Mouse (Mus musculus) large intestine, adult 2 months (tissue): ENCODE data around the gene Gm10518. TPM values are rescaled to one million over a fixed set of nuclear protein-coding genes. Genes with fewer than 3 reads are reported as not detected.
A peak's percentile ranks its signal among the peaks of the same experiment; 100 is the strongest.
"Not testable (repeated sequence)": the region's sequence is repeated elsewhere in the genome, so short reads cannot be mapped to it uniquely, and the experiment has no call there.

Source experiments
- DNase-seq: peaks from one replicate; pipeline ENCODE4 v3.0.0-alpha.2; 2012; ENCODE audit warnings: low read depth, low spot score
- WGBS: fragments of 180-500 bp; shearing (Covaris S2); methylation state at CpG from one replicate; pipeline ENCODE4 v1.1.7; 2018; 5-methylcytosine and 5-hydroxymethylcytosine counted together
- polyA plus RNA-seq: library from polyadenylated mRNA; depleted of rRNA; stranded (reverse); fragments of >200 nt; gene quantifications from 2 replicates; pipeline ENCODE4 v1.2.3, GENCODE M21; 2012; rRNA removed

Gene Gm10518
- polyA plus RNA-seq = not detected in 2 replicates

DNA sequence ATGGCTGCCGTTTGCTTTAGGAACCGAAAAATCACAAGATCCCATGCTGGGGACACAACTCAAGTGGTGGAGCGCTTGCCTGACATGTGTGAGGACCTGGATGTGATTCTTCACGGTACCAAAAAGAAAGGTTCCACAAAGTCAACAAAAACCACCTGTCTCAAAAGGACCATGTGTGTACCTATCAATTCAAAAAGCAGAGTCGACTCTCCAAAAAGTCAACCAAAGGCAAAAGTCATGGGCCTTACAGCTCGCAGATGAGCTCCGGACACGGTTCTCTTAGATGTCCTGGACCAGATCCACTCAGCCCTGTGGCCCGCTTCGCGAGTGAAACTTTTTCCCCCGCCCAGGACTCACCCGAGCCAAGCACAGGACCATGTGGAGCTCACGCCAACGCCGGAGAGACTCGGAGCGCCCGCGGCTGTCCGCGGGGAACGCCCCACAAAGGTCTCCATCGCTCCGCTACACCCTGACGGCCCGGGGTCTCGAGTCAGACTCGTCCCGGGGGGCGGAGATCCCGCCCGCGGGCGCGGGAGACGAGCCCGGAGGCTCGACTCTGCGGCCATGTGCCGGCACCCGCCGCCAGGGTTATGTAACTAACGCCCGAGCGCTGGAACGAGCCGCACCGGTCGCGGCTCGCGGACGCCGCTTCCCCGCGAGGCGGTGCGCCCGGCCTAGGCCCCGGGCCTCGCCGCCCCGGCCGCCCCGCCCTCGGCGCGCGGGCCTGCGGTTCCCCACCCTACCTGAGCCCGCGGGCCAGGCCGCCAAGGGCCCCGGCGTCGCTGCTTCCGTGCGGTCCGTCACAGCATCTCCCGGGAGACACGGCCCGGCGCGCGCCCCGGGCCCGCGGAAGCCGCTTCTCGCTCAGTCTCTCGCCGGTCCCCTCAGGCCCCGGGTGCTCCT lies at the start of gene Gm10518:
TSS of gene Gm10518 (plus strand) at position 767 of the 903 bp plus-strand sequence.
- WGBS = under 1% methylated on average over 94 of the region's 94 CpGs

DNA sequence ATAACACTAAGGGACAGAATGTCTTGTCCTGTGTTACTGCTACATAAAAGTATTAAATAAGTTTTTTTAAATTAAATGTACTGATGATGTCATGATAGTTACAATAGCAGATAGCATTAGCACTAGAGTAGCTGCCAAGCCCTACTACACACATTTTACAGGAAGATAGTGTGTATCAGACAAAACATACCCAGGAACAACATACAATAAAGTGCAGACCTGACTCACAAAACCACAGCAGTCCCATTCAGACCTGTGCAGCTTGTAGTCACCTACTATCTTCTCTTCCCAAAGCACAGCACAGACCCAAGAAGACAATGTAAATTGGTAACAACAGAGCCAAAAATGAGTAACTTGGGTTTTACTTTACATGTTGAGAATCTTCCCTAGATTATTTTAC lies 46.7 kb upstream of the Gm10518 start:
- DNase-seq = no peak

More for the DNA sequence above, at the start of gene Gm10518:
- DNase-seq = no peak

- no peak for DNase-seq
- WGBS = 94% methylated on average over 5 of the region's 5 CpGs
These were observed 43.1 kb upstream of the Gm10518 start for GRCm38 (mm10) chr1:179760086-179760485.

DNA sequence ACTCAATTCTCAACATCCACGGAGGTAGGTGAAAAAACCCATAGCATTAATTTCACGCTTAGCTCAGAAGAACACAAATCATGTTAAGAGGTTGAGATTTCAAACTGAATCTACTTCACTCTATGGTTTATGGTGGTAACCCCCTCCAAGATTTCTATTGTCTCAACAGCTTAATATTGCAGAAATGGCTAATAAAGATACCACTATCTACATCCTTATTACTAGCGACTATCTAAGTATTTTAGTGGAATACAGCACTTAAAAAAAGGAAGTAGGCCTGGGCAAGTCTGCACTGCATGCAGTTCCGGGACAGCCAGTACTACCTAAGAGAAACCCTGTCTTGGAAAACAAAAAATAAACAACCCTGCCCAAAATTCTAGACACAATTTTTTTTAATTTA lies 42.6 kb upstream of the Gm10518 start:
- 90% methylated on average over 4 of the region's 4 CpGs for WGBS
- no peak for DNase-seq

DNA sequence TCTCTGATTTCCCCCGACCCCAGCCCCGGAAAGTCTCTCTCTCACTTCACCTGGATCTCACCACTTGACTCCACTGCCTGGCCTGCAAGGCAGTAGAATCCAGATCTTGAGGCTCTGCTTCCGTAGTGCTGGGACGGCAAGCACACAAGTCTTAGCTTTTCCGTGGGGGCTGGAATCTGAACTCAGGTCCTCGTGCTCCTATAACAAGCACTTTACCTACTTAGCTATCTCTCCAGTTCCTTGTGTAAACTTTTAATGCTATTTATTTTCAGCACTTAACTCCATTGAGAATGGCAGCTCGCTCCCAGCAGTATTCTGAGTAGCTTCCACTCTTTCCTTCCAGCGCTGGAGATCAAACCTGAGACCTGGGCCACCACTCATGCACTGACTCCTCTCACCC lies 26.3 kb upstream of the Gm10518 start:
- no peak for DNase-seq
- WGBS = 91% methylated on average over 8 of the region's 8 CpGs

DNA sequence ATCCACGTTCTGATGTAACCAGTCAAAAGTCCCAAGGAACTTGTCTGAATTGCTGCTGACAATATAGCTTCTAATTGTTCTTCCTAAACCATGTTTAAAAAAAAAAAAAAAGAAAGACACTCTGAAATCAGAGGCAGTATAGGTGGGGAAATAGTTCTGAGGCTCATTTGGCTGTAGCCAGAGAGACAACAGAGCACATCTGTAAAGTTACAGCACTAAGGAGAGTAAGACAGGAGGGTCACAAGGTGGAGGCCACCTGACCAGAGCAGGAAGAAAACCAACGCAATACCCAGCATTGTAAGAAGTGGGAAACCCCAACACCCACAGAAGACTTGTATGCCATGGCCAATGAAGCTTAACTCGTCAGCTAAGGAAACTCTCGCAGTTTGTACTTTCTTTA lies 19.1 kb upstream of the Gm10518 start:
- DNase-seq = no peak
- WGBS = 86% methylated on average over 4 of the region's 4 CpGs

GRCm38 (mm10) chr1:179785502-179785901 lies 17.7 kb upstream of the Gm10518 start:
- WGBS = 89% methylated on average over 5 of the region's 5 CpGs
- no peak for DNase-seq

GRCm38 (mm10) chr1:179787281-179787680 lies 15.9 kb upstream of the Gm10518 start:
- no peak for DNase-seq
- WGBS = 79% methylated on average over 4 of the region's 4 CpGs

DNA sequence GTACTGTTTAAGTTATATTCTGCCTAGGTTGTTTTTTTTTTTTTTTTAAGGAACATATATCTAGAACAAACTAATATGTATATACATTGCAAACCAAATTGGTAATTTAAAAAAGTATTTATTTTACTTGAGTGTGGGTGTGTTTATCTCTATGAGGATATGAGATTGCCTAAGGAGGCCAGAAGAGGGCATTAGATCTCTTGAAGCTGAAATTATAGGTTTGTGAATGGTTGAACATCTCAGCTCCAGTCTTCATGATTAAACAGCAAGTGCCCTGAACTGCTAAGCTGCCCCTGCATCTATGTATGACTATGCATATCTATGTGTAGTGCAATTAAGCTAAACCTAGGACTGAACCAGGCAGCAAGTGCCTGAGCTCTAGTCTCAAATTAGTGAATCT lies 4.4 kb upstream of the Gm10518 start:
- no peak for DNase-seq

- WGBS = under 1% methylated on average over 56 of the region's 56 CpGs
- DNase-seq = peak; percentile 98
These were observed 450 bp downstream of the Gm10518 start, which contains the start of gene Ahctf1 for GRCm38 (mm10) chr1:179803513-179804139. Ahctf1 (minus strand) TSS chr1:179803680.

- no peak for DNase-seq
- 26% methylated on average over 11 of the region's 11 CpGs for WGBS
These were observed 1.1 kb downstream of the Gm10518 start for GRCm38 (mm10) chr1:179804140-179804881.

- no peak for DNase-seq
- 77% methylated on average over 5 of the region's 5 CpGs for WGBS
These were observed 2.6 kb downstream of the Gm10518 start for GRCm38 (mm10) chr1:179805751-179806150.

DNA sequence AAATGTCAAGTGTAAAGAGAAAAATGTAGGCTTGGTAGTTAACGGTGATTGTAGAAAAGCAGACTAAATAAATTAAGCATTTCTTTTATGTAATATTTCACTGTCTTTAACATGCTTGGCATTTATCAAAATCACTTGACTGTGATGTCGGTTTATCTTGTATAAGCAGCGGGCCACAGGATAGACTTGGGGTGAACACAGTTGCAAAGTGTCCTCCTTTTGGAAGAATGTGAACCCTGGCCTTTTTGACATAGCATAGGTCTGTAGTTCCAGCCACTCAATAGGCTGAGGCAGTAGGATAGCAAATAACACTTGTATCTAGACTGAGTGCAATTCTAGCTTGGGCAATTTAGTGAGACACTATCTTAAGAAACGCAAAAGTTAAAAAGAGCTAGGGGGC lies 4.3 kb downstream of the Gm10518 start:
- WGBS = 87% methylated on average over 4 of the region's 4 CpGs
- no peak for DNase-seq

DNA sequence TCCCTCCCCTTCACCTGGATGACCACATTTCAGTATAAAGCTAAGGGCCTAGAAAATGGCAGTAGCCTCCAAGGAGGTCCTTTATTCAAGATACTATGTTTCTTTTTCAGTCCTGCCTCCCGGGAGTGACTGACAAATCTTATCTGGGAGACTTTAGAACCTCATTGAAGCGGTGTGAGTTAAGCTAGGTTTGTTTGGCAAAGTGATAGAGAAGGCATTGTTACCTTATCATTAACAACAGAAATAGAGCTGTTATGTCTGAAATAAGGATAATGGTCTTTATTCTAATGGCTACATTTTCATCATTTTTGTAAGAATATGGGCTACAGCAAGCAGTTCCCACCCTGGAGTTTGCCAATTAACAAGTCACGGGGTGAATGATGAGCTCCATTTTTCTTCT lies 5.1 kb downstream of the Gm10518 start:
- no peak for DNase-seq
- WGBS = 71% methylated on average over 3 of the region's 3 CpGs

- 58% methylated on average over 2 of the region's 2 CpGs for WGBS
- no peak for DNase-seq
These were observed 10.2 kb downstream of the Gm10518 start for GRCm38 (mm10) chr1:179813385-179813784.

GRCm38 (mm10) chr1:179814616-179815015 lies 11.4 kb downstream of the Gm10518 start:
- DNase-seq = no peak
- 89% methylated on average over 2 of the region's 2 CpGs for WGBS

GRCm38 (mm10) chr1:179818490-179819278 lies 15.5 kb downstream of the Gm10518 start:
- DNase-seq = not testable (repeated sequence)
- WGBS = 85% methylated on average over 11 of the region's 11 CpGs

DNA sequence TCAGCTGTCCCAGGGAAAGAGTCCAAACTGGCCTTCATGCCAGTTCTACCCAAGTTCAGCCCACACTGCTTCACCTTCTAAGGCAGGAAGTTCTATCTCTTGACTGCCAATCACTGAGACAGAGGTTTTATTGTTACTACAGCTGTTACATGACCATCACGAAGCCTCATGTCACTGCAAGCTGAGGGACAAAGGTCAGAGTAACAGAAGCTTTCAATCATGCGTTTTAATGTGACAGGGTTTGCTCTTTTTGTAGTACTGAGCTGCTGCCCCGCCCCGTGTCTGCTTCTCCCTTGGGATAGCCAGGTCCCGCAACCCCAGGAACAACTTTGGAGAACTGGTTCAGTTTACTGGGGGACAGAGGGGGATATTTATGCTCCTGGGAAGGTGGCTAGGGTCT lies 21.4 kb downstream of the Gm10518 start:
- WGBS = 25% methylated on average over 5 of the region's 5 CpGs

GRCm38 (mm10) chr1:179828051-179828450 lies 24.9 kb downstream of the Gm10518 start:
- 93% methylated on average over 5 of the region's 5 CpGs for WGBS
- DNase-seq = no peak

More for the DNA sequence above, 21.4 kb downstream of the Gm10518 start:
- DNase-seq = no peak
